Mouse (Mus musculus) heart, adult 2 months (tissue): ENCODE results near the gene Mta1. TPM values are rescaled to one million over a fixed set of nuclear protein-coding genes. Genes with fewer than 3 reads are reported as not detected.

Source experiments
- DNase-seq, 2 experiments: peaks; one replicate each; pipeline ENCODE4 v3.0.0; 2021
- H3K27ac ChIP-seq: fragments of 200-600 bp; 2 replicates; pipeline ENCODE4 v1.8.1; 2022
- H3K27me3 ChIP-seq: fragments of 200-500 bp; 2 replicates; pipeline ENCODE4 v1.6.1; 2012; ENCODE audit warnings: mild to moderate bottlenecking, low read length, inconsistent platforms, mixed read lengths; ENCODE audit not compliant: control insufficient read depth, insufficient read depth
- H3K36me3 ChIP-seq: fragments of 200-500 bp; 2 replicates; pipeline ENCODE4 v1.6.1; 2012; ENCODE audit warnings: low read length, inconsistent platforms; ENCODE audit not compliant: control insufficient read depth, insufficient read depth
- H3K4me1 ChIP-seq: fragments of 200-500 bp; 2 replicates; pipeline ENCODE4 v1.6.1; 2011; ENCODE audit warnings: low read length; ENCODE audit not compliant: control insufficient read depth, insufficient read depth
- H3K4me3 ChIP-seq: fragments of 200-600 bp; 2 replicates; pipeline ENCODE4 v1.8.1; 2022
- H3K79me2 ChIP-seq: fragments of 200-500 bp; replicated peaks from 2 replicates; pipeline ENCODE4 v1.6.1; 2012; ENCODE audit warnings: mild to moderate bottlenecking, inconsistent platforms, low read length, moderate library complexity, mixed read lengths; ENCODE audit not compliant: control insufficient read depth, insufficient read depth
- H3K9ac ChIP-seq: fragments of 200-500 bp; 2 replicates; pipeline ENCODE4 v1.6.1; 2012; ENCODE audit warnings: low read depth, mild to moderate bottlenecking, control low read depth, inconsistent platforms, low read length, mixed read lengths
- CTCF ChIP-seq: fragments of 200-600 bp; IDR thresholded peaks from 2 replicates; pipeline ENCODE4 v1.8.1; 2022; ENCODE audit warnings: antibody characterized with exemption, mild to moderate bottlenecking, moderate library complexity
- EP300 ChIP-seq: fragments of 200-500 bp; IDR thresholded peaks from 2 replicates; pipeline ENCODE4 v1.6.1; 2011; ENCODE audit warnings: low read depth, low read length, control low read depth; ENCODE audit not compliant: insufficient read depth
- POLR2A ChIP-seq: fragments of 200-500 bp; IDR thresholded peaks from 2 replicates; pipeline ENCODE4 v1.6.1; 2011; ENCODE audit warnings: mild to moderate bottlenecking, low read depth, low read length, control low read depth; ENCODE audit not compliant: insufficient read depth
- WGBS: fragments of 180-500 bp; shearing (Covaris S2); methylation state at CpG from one replicate; pipeline ENCODE4 v1.1.7; 2018; 5-methylcytosine and 5-hydroxymethylcytosine counted together
- intact Hi-C: fragments of 180-260 bp; cut with DNase I; formaldehyde crosslinking; loops from one replicate; pipeline ENCODE4 v1.15.1; 2025
- polyA plus RNA-seq: library from polyadenylated mRNA; depleted of rRNA; stranded (reverse); fragments of >200 nt; gene quantifications from 2 replicates; pipeline ENCODE4 v1.2.3, GENCODE M21; 2012
- total RNA-seq, 2 experiments: library from RNA; stranded (reverse); gene quantifications; 2 replicates each; pipeline ENCODE4 v1.2.3; 2021

Mta1 gene
- total and polyA plus RNA-seq, 3 experiments, result 42.4 to 54.8 (median 44.8) TPM

DNA sequence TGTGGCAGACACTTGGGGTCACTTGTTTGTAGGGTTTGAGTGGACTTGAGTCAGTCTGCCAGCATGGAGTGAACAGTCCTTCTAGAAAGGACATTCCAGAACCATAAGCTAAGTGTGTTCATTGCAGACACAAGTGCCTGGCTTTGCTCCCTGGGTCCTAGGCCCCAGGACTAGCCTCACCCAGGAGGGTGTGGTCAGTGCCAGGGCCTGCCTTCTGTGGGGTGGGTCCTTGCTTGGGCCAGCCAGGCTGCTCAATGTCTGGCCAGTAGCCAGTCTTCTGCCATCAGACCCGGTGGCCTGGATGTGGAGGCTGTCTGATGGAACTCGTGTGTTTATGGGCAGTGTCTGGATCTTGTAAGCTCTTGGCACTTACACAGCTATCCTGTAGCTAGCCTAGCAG, 34.5 kb downstream of the Mta1 start:
- no peaks in the 10 kb centered on the region; the same call in 1 of the 2 replicates for H3K36me3 ChIP-seq
- H3K79me2 ChIP-seq, result no peaks in the 10 kb centered on the region
- 8% methylated on average over 2 of the region's 2 CpGs for WGBS
- no peak overlapping the region for H3K4me3 ChIP-seq
- DNase-seq, result peak; percentile 78 to 92
- H3K9ac ChIP-seq, result no peak overlapping the region
- H3K4me1 ChIP-seq, result peaks cover 12% of the 10 kb centered on the region
- H3K27me3 ChIP-seq, result no peaks in the 10 kb centered on the region
- H3K27ac ChIP-seq, result peak overlapping the region; percentile 83
- no peak for TF ChIP-seq CTCF
- peak; percentile 97 for TF ChIP-seq EP300
- TF ChIP-seq POLR2A, result peak; percentile 35; the same call in 1 of the 2 replicates
- intact Hi-C loops, result loop anchor here (5.0 kb wide), 1 partner anchor 75 kb away; no protein-coding TSS in a partner anchor

DNA sequence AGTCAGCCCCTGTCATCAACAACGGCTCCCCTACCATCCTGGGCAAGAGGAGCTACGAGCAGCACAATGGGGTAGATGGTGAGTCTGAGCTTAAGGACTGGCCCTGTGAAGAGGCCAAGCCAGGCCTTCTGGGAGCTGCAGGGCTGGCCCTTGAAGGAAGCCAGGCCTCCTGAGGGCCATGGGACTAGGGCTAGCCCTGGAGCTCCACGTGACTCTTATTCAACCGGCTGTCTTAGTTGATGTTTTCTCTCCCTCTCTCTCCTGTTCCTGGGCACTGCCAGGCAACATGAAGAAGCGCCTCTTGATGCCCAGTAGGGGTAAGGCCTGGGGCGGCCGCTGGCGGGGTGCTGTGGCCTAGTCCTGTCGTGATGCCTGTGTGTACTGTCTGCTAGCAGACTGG, 35.2 kb downstream of the Mta1 start:
- peak; percentile 53 for DNase-seq
- Histone ChIP-seq H3K36me3 (no peaks in the 10 kb centered on the region; the same call in 1 of the 2 replicates), H3K27me3 (no peaks in the 10 kb centered on the region), H3K27ac (peak overlapping the region; percentile 83), H3K79me2 (no peaks in the 10 kb centered on the region), H3K4me3 (no peak overlapping the region), H3K9ac (peak overlapping the region; percentile 10; the same call in 1 of the 2 replicates), H3K4me1 (peaks cover 12% of the 10 kb centered on the region)
- intact Hi-C loops, result loop anchor here (5.0 kb wide), 1 partner anchor 76 kb away; no protein-coding TSS in a partner anchor
- WGBS, result 54% methylated on average over 9 of the region's 9 CpGs
- TF ChIP-seq POLR2A (no peak), EP300 (0 out of 2 replicates have a peak, but pooled peaks have one; percentile 11)

DNA sequence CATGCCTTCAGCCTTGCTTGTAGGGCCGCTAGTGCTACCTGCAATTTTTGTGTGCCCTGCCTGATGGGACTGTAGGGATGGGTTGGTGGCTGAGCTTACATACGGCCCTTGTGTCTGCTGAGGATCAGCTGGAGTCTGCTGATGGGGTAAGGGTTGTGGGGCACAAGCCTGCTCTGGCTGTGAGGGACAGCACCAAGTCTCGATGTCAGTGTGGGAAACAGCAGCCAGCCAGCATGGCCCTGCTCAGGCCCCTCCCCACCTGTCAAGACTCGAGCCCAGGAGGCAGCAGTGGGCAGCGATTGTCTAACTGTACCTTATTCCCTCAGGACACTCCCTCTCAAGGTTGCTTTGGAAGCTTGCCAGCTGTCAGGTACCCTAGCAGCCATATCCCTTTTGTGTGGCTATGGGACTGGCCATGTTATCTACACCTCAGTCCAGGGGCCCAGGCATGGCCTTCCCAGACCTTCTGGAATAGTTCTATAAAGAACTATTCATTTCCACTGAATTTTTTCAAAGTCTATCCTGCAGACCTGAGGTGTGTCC, 35.9 kb downstream of the Mta1 start:
- intact Hi-C loops, result loop anchor here (5.0 kb wide), 1 partner anchor 77 kb away; no protein-coding TSS in a partner anchor
- Histone ChIP-seq H3K4me1 (peaks cover 14% of the 10 kb centered on the region), H3K27ac (peak overlapping the region; percentile 83), H3K79me2 (no peaks in the 10 kb centered on the region), H3K4me3 (no peak overlapping the region), H3K36me3 (no peaks in the 10 kb centered on the region; the same call in 1 of the 2 replicates), H3K27me3 (no peaks in the 10 kb centered on the region), H3K9ac (no peak overlapping the region)
- TF ChIP-seq POLR2A (no peak), EP300 (no peak), CTCF (no peak)
- WGBS, result 61% methylated on average over 5 of the region's 5 CpGs
- DNase-seq, result no peak

DNA sequence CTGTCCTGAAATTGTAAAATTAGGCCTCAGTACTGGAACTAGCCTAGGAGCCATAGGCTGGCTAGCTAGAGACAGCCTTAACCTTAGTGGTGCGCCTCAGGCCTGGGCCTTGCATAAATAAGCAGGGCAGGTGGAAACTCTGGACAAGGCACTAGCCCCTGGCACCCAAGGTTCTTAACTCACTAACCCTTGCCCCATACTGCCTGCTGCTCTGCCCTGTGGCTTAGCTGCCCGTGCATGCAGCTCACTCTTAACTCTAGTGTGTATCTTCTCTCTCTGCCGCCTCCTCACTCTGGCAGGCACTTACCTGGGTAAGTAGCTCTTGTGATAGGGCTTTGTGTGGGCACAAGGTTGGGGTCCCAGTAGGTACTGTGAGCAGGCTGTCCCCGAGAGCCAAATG, 36.4 kb downstream of the Mta1 start:
- Histone ChIP-seq H3K36me3 (no peaks in the 10 kb centered on the region; the same call in 1 of the 2 replicates), H3K27me3 (no peaks in the 10 kb centered on the region), H3K79me2 (no peaks in the 10 kb centered on the region), H3K4me1 (peaks cover 19% of the 10 kb centered on the region), H3K9ac (no peak overlapping the region), H3K4me3 (no peak overlapping the region), H3K27ac (peak overlapping the region; percentile 22; the same call in 1 of the 2 replicates)
- intact Hi-C loops, result loop anchor here (5.0 kb wide), 1 partner anchor 77 kb away; no protein-coding TSS in a partner anchor
- DNase-seq, result no peak
- no peak for TF ChIP-seq EP300
- no peak for TF ChIP-seq POLR2A
- no peak for TF ChIP-seq CTCF
- WGBS, result 87% methylated on average over 4 of the region's 4 CpGs

DNA sequence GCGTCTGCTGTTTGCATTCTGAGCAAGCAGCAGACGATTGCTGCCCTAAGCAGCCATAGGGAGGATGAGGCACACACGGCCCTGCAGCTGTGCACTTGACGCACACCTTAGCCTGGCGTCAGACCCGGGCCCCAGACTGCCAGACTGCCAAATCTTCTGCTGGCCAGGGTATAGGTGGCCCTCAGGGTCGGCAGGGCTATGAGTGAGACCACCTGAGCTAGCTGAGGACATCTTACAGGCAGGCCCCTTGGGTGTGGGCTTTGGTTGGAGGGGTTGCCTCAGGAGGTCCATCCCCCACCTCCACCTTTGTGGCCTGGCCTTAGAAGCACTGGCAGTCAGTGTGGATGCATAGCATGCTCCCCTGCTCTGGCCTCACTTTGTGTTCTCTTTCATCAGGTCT, 37.3 kb downstream of the Mta1 start:
- H3K79me2 ChIP-seq, result no peaks in the 10 kb centered on the region
- H3K4me3 ChIP-seq, result no peak overlapping the region
- no peak overlapping the region for H3K27ac ChIP-seq
- intact Hi-C loops, result no loop called here
- no peaks in the 10 kb centered on the region; the same call in 1 of the 2 replicates for H3K36me3 ChIP-seq
- DNase-seq, result no peak
- no peak for TF ChIP-seq CTCF
- TF ChIP-seq EP300, result no peak
- no peak for TF ChIP-seq POLR2A
- H3K9ac ChIP-seq, result no peak overlapping the region
- WGBS, result 82% methylated on average over 7 of the region's 7 CpGs
- H3K27me3 ChIP-seq, result no peaks in the 10 kb centered on the region
- peaks cover 21% of the 10 kb centered on the region for H3K4me1 ChIP-seq

DNA sequence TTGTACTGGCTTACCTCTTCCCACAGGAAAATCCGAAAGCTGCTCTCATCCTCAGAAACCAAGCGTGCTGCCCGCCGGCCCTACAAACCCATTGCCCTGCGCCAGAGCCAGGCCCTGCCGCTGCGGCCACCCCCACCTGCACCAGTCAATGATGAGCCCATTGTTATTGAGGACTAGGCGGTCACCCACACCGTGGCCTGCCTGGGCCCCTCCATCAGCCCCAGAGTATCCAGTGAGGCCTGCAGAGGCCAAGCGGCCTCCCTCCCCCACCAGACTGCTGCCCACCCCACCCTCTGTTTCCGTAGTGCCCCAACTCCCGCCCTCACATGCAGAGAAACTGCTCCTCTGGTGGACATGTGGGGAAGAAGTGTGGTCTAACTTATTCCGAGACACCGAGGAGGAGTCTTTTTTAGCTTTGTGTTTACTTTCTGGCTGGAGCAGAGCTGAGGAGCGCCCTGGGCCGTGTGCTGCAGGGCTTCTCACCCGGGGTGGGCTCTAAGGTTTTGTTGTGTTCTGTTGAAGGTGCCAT, 38.5 kb downstream of the Mta1 start:
- Histone ChIP-seq H3K27ac (peak overlapping the region; percentile 100), H3K27me3 (no peaks in the 10 kb centered on the region), H3K4me1 (peaks cover 21% of the 10 kb centered on the region), H3K36me3 (no peaks in the 10 kb centered on the region; the same call in 1 of the 2 replicates), H3K79me2 (0 out of 2 replicates have a peak, but pooled peaks cover 1% of the 10 kb centered on the region), H3K4me3 (no peak overlapping the region), H3K9ac (no peak overlapping the region)
- TF ChIP-seq CTCF, result 0 out of 2 replicates have a peak, but pooled peaks have one; percentile 4
- TF ChIP-seq POLR2A, result no peak
- TF ChIP-seq EP300, result no peak
- intact Hi-C loops, result no loop called here
- DNase-seq, result no peak
- WGBS, result 77% methylated on average over 17 of the region's 17 CpGs
